Mouse (Mus musculus) liver, embryonic 11.5 days (tissue): ENCODE data around the gene Gm1043. TPM values are rescaled to one million over a fixed set of nuclear protein-coding genes. Genes with fewer than 3 reads are reported as not detected.

ENCODE experiments used
- ATAC-seq: fragments of 200-750 bp; cut with Nextera tagmentation; replicated peaks from 2 replicates; pipeline ENCODE4 v1.8.0; 2017; ENCODE audit warnings: moderate number of reproducible peaks, mild to moderate bottlenecking, moderate TSS enrichment, moderate library complexity; ENCODE audit not compliant: low FRiP score
- DNase-seq: peaks from one replicate; pipeline ENCODE4 v3.0.0-alpha.2; 2017; ENCODE audit warnings: low spot score
- H3K27ac ChIP-seq: fragments of 300-500 bp; sonication (generic); 2 replicates; pipeline ENCODE4 v1.5.1; 2014; ENCODE audit warnings: mild to moderate bottlenecking, low read depth, low read length, control low read depth
- H3K27me3 ChIP-seq: fragments of 300-500 bp; sonication (generic); replicated peaks from 2 replicates; pipeline ENCODE4 v1.6.1; 2014; ENCODE audit warnings: low read length, mixed read lengths; ENCODE audit not compliant: control insufficient read depth, insufficient read depth
- H3K36me3 ChIP-seq: fragments of 300-500 bp; sonication (generic); 2 replicates; pipeline ENCODE4 v1.6.1; 2014; ENCODE audit warnings: mild to moderate bottlenecking, low read length, moderate library complexity, mixed read lengths; ENCODE audit not compliant: control insufficient read depth, insufficient read depth
- H3K4me1 ChIP-seq: fragments of 300-500 bp; sonication (generic); replicated peaks from 2 replicates; pipeline ENCODE4 v1.6.1; 2014; ENCODE audit warnings: low read length, mixed read lengths; ENCODE audit not compliant: control insufficient read depth, insufficient read depth
- H3K4me2 ChIP-seq: fragments of 300-500 bp; sonication (generic); 2 replicates; pipeline ENCODE4 v1.6.1; 2014; ENCODE audit warnings: mild to moderate bottlenecking, control low read depth, moderate library complexity
- H3K4me3 ChIP-seq: fragments of 300-500 bp; sonication (generic); 2 replicates; pipeline ENCODE4 v1.5.1; 2014; ENCODE audit warnings: low read depth, low read length, control low read depth
- H3K9ac ChIP-seq: fragments of 300-500 bp; sonication (generic); 2 replicates; pipeline ENCODE4 v1.6.1; 2014; ENCODE audit warnings: low read depth, low read length, control low read depth
- H3K9me3 ChIP-seq: fragments of 300-500 bp; sonication (generic); 2 replicates; pipeline ENCODE4 v1.6.1; 2016; ENCODE audit warnings: low read length, inconsistent platforms, mixed read lengths; ENCODE audit not compliant: control insufficient read depth
- WGBS: fragments of 180-500 bp; shearing (Covaris S2); extraction: QIAGEN DNeasy Blood & Tissue Kit; methylation state at CpG from one replicate; pipeline ENCODE4 v1.1.7; 2014; 5-methylcytosine and 5-hydroxymethylcytosine counted together
- polyA plus RNA-seq: library from polyadenylated mRNA; unstranded; fragments of >200 nt; fragmentation: Nextera tagmentation; extraction: Ambion mirVana; gene quantifications from 2 replicates; pipeline ENCODE4 v1.2.1, GENCODE M21; 2014

Gene Gm1043
- polyA plus RNA-seq, 1 experiment from 2014 or later = not detected

DNA sequence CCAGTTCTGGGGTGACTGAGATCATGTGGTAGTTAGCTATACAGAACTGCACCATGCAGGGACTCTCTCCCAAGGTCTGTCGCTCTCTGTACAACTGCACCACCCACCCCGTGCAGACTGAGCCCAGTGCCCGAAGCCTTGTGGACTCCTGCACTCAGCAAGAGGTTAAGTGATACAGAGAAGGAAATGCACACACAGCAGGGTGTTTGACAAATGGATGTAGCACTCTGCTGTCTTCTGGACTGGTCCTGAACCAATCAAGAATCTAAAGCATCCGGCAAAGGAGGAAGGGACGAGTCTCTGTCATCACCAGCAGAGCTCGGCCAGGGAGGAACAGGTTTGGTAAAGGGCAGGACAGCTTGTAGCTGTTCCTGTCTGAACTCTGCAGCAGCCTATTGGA lies 12.4 kb downstream of the Gm1043 start:
- 57% methylated on average over 6 of the region's 6 CpGs for WGBS
- Histone ChIP-seq H3K9me3 (no peaks in the 10 kb centered on the region), H3K4me2 (no peak overlapping the region), H3K9ac (no peak overlapping the region), H3K4me3 (no peak overlapping the region), H3K36me3 (no peaks in the 10 kb centered on the region), H3K27ac (no peak overlapping the region), H3K4me1 (no peaks in the 10 kb centered on the region), H3K27me3 (peaks cover 2% of the 10 kb centered on the region; the same call in 1 of the 2 replicates)
- no peak for ATAC-seq
- DNase-seq = no peak

- ATAC-seq = no peak
- Histone ChIP-seq H3K9me3 (no peaks in the 10 kb centered on the region), H3K9ac (no peak overlapping the region), H3K4me2 (no peak overlapping the region), H3K36me3 (no peaks in the 10 kb centered on the region), H3K4me1 (no peaks in the 10 kb centered on the region), H3K27me3 (no peaks in the 10 kb centered on the region), H3K4me3 (no peak overlapping the region), H3K27ac (no peak overlapping the region)
- no peak for DNase-seq
- 53% methylated on average over 5 of the region's 5 CpGs for WGBS
Measured at GRCm38 (mm10) chr5:37100813-37101212, 15.6 kb downstream of the Gm1043 start.

GRCm38 (mm10) chr5:37101631-37102030 lies 16.5 kb downstream of the Gm1043 start:
- Histone ChIP-seq H3K4me2 (no peak overlapping the region), H3K4me1 (no peaks in the 10 kb centered on the region), H3K27ac (no peak overlapping the region), H3K9ac (no peak overlapping the region), H3K4me3 (no peak overlapping the region), H3K36me3 (no peaks in the 10 kb centered on the region), H3K9me3 (no peaks in the 10 kb centered on the region), H3K27me3 (no peaks in the 10 kb centered on the region)
- 80% methylated on average over 15 of the region's 15 CpGs for WGBS
- DNase-seq (no peak), ATAC-seq (no peak)

DNA sequence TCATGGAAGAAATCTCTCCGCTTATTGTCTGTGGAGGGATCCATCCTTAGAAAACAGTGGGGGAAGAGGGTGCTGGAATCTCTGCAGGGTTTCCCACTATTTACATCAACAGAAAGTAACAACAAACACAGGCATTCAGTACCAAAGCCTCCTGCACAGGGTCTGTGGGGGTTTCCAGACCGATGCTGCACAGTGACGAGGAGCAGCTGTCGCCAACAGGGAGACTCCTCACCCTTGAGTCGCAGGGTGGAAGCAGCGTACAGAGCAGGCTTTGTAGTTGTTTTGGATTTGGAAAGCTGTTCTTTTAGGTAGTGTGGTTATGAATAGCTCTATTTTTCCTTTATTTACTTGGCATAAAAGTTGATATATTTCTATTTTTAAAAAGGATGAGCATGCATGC lies 16.9 kb downstream of the Gm1043 start:
- Histone ChIP-seq H3K27me3 (no peaks in the 10 kb centered on the region), H3K9ac (no peak overlapping the region), H3K36me3 (no peaks in the 10 kb centered on the region), H3K4me3 (no peak overlapping the region), H3K4me1 (no peaks in the 10 kb centered on the region), H3K9me3 (no peaks in the 10 kb centered on the region), H3K27ac (no peak overlapping the region), H3K4me2 (no peak overlapping the region)
- no peak for ATAC-seq
- no peak for DNase-seq
- 72% methylated on average over 6 of the region's 6 CpGs for WGBS

DNA sequence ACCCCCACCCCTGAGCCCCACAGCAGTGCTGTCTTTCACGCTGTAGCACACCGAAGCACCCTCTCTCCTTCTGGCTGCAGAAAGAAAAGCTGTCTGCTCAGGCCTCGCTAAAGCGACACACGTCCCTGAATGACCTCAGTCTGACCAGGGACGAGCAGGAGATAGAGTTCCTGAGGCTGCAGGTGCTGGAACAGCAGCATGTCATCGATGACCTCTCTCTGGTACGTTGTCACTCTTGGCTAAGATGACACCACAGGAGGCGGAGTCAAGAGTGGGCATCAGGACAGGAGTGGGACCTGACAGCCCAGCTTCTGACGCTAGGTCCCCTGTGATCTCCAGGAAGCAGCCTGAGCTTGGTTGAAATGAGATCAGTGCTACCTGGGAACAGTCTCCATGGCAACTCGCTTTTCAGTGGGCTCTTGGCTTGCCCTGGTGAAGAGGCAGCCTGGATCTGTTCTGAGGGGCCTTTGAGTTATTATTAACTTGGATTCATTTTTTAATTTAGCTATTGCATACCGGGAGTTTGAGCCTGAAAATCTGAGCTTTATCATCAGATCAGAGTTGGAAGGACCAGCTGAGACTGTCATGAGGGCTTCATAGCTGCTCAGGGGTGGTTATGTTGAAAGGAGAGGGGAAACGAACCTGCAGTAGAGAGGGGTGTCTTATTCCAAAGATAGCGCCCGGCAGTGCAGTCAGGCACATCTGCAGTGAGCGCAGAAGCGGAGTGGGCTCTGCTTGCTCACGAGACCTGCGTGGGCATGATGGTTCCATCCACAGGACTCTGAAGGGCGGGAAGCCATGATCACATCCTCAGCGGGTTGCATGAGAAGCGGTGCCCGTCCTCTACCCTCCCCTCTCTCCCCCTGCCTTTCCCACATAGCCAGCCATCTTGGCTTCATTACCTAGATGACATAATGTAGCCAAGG lies 20.6 kb downstream of the Gm1043 start:
- Histone ChIP-seq H3K4me2 (no peak overlapping the region), H3K36me3 (no peaks in the 10 kb centered on the region), H3K27ac (no peak overlapping the region), H3K9ac (no peak overlapping the region), H3K4me3 (no peak overlapping the region), H3K9me3 (no peaks in the 10 kb centered on the region), H3K4me1 (no peaks in the 10 kb centered on the region), H3K27me3 (no peaks in the 10 kb centered on the region)
- ATAC-seq (no peak), DNase-seq (no peak)
- 74% methylated on average over 23 of the region's 23 CpGs for WGBS

- Histone ChIP-seq H3K36me3 (no peaks in the 10 kb centered on the region), H3K9me3 (no peaks in the 10 kb centered on the region), H3K27me3 (no peaks in the 10 kb centered on the region), H3K9ac (no peak overlapping the region), H3K4me1 (no peaks in the 10 kb centered on the region), H3K27ac (no peak overlapping the region), H3K4me3 (no peak overlapping the region), H3K4me2 (no peak overlapping the region)
- WGBS = 79% methylated on average over 5 of the region's 5 CpGs
- no peak for ATAC-seq
- no peak for DNase-seq
Measured at GRCm38 (mm10) chr5:37107111-37107510, 21.9 kb downstream of the Gm1043 start.

- H3K4me2 ChIP-seq = no peak overlapping the region
- H3K36me3 ChIP-seq = no peaks in the 10 kb centered on the region
- no peak overlapping the region for H3K27ac ChIP-seq
- H3K27me3 ChIP-seq = no peaks in the 10 kb centered on the region
- ATAC-seq (no peak), DNase-seq (no peak)
- H3K9me3 ChIP-seq = no peaks in the 10 kb centered on the region
- H3K4me1 ChIP-seq = no peaks in the 10 kb centered on the region
- H3K9ac ChIP-seq = no peak overlapping the region
- H3K4me3 ChIP-seq = no peak overlapping the region
- 78% methylated on average over 6 of the region's 6 CpGs for WGBS
Measured at GRCm38 (mm10) chr5:37107611-37108010, 22.4 kb downstream of the Gm1043 start.

GRCm38 (mm10) chr5:37109280-37109849 lies 24.2 kb downstream of the Gm1043 start:
- no peak overlapping the region for H3K4me3 ChIP-seq
- no peak overlapping the region for H3K9ac ChIP-seq
- ATAC-seq (no peak), DNase-seq (peak; percentile 40)
- H3K9me3 ChIP-seq = no peaks in the 10 kb centered on the region
- WGBS = 34% methylated on average over 6 of the region's 6 CpGs
- no peaks in the 10 kb centered on the region for H3K27me3 ChIP-seq
- H3K4me2 ChIP-seq = no peak overlapping the region
- no peak overlapping the region for H3K27ac ChIP-seq
- no peaks in the 10 kb centered on the region for H3K4me1 ChIP-seq
- H3K36me3 ChIP-seq = no peaks in the 10 kb centered on the region

GRCm38 (mm10) chr5:37112389-37112788 lies 27.2 kb downstream of the Gm1043 start:
- no peaks in the 10 kb centered on the region for H3K4me1 ChIP-seq
- no peak for ATAC-seq
- no peaks in the 10 kb centered on the region for H3K27me3 ChIP-seq
- H3K9ac ChIP-seq = no peak overlapping the region
- H3K4me2 ChIP-seq = no peak overlapping the region
- no peak for DNase-seq
- no peak overlapping the region for H3K27ac ChIP-seq
- no peak overlapping the region for H3K4me3 ChIP-seq
- H3K9me3 ChIP-seq = no peaks in the 10 kb centered on the region
- WGBS = 72% methylated on average over 7 of the region's 7 CpGs
- no peaks in the 10 kb centered on the region for H3K36me3 ChIP-seq
